Mouse (Mus musculus): ENCODE data around the gene Krtap21-1. TPM values are rescaled to one million over a fixed set of nuclear protein-coding genes. Genes with fewer than 3 reads are reported as not detected.

The Krtap21-1 gene
- not detected in 2 replicates for polyA plus RNA-seq (2015; fragmentation: Nextera tagmentation; extraction: Ambion mirVana)

GRCm38 (mm10) chr16:89403768-89404167 is at the start of gene Krtap21-1:
Gene Krtap21-1 (minus strand): TSS chr16:89403868.
- H3K36me3 ChIP-seq (ENCODE audit: control insufficient read depth, insufficient read depth): no peaks in the 10 kb centered on the region
- H3K4me1 ChIP-seq (ENCODE audit: control insufficient read depth, insufficient read depth, low read length): no peaks in the 10 kb centered on the region
- ATAC-seq (replicated peaks; ENCODE audit: extremely low read depth, insufficient read depth, low FRiP score): no peak
- 67% methylated on average over 2 of the region's 2 CpGs for WGBS
- no peak within 1 kb of the TSS for H3K4me2 ChIP-seq (ENCODE audit: low read depth, low read length)
- H3K27me3 ChIP-seq (ENCODE audit: control insufficient read depth, insufficient read depth, low read length): no peaks in the 10 kb centered on the region
- H3K27ac ChIP-seq (ENCODE audit: low read length): no peak within 1 kb of the TSS
- H3K9ac ChIP-seq (ENCODE audit: low read length): no peak within 1 kb of the TSS
- no peak within 1 kb of the TSS for H3K4me3 ChIP-seq (ENCODE audit: low read length)
- no peaks in the 10 kb centered on the region for H3K9me3 ChIP-seq (replicated peaks; ENCODE audit: control insufficient read depth, low read length)

- no peak for ATAC-seq (replicated peaks; ENCODE audit: extremely low read depth, insufficient read depth, low FRiP score)
- Histone ChIP-seq H3K27me3 (ENCODE audit: control insufficient read depth, insufficient read depth, low read length) (no peaks in the 10 kb centered on the region), H3K4me2 (ENCODE audit: low read depth, low read length) (no peak overlapping the region), H3K4me1 (ENCODE audit: control insufficient read depth, insufficient read depth, low read length) (peaks cover 2% of the 10 kb centered on the region), H3K9ac (ENCODE audit: low read length) (no peak overlapping the region), H3K9me3 (replicated peaks; ENCODE audit: control insufficient read depth, low read length) (peaks cover 5% of the 10 kb centered on the region; the same call in 1 of the 2 replicates), H3K27ac (ENCODE audit: low read length) (no peak overlapping the region), H3K4me3 (ENCODE audit: low read length) (no peak overlapping the region), H3K36me3 (ENCODE audit: control insufficient read depth, insufficient read depth) (no peaks in the 10 kb centered on the region)
- WGBS: 46% methylated on average over 2 of the region's 2 CpGs
These were observed 25.9 kb upstream of the Krtap21-1 start for GRCm38 (mm10) chr16:89429586-89429985.

- ATAC-seq (replicated peaks; ENCODE audit: extremely low read depth, insufficient read depth, low FRiP score): peak; percentile 91
- Histone ChIP-seq H3K27me3 (ENCODE audit: control insufficient read depth, insufficient read depth, low read length) (no peaks in the 10 kb centered on the region), H3K27ac (ENCODE audit: low read length) (peak overlapping the region; percentile 45), H3K4me2 (ENCODE audit: low read depth, low read length) (no peak overlapping the region), H3K4me1 (ENCODE audit: control insufficient read depth, insufficient read depth, low read length) (peaks cover 2% of the 10 kb centered on the region), H3K36me3 (ENCODE audit: control insufficient read depth, insufficient read depth) (no peaks in the 10 kb centered on the region), H3K9ac (ENCODE audit: low read length) (no peak overlapping the region), H3K9me3 (replicated peaks; ENCODE audit: control insufficient read depth, low read length) (peaks cover 5% of the 10 kb centered on the region; the same call in 1 of the 2 replicates), H3K4me3 (ENCODE audit: low read length) (no peak overlapping the region)
- WGBS: 31% methylated on average over 5 of the region's 5 CpGs
These were observed 21.6 kb upstream of the Krtap21-1 start for GRCm38 (mm10) chr16:89425310-89425709.

- Histone ChIP-seq H3K4me1 (ENCODE audit: control insufficient read depth, insufficient read depth, low read length) (no peaks in the 10 kb centered on the region), H3K4me2 (ENCODE audit: low read depth, low read length) (no peak within 1 kb of the TSS), H3K9ac (ENCODE audit: low read length) (no peak within 1 kb of the TSS), H3K9me3 (replicated peaks; ENCODE audit: control insufficient read depth, low read length) (no peaks in the 10 kb centered on the region), H3K4me3 (ENCODE audit: low read length) (no peak within 1 kb of the TSS), H3K27ac (ENCODE audit: low read length) (no peak within 1 kb of the TSS), H3K36me3 (ENCODE audit: control insufficient read depth, insufficient read depth) (no peaks in the 10 kb centered on the region), H3K27me3 (ENCODE audit: control insufficient read depth, insufficient read depth, low read length) (no peaks in the 10 kb centered on the region)
- WGBS: 86% methylated on average over 3 of the region's 3 CpGs
- no peak for ATAC-seq (replicated peaks; ENCODE audit: extremely low read depth, insufficient read depth, low FRiP score)
These were observed 16.3 kb upstream of the Krtap21-1 start, which contains the start of gene Krtap6-2 for GRCm38 (mm10) chr16:89420011-89420410. Gene Krtap6-2 (minus strand): TSS chr16:89420111.

GRCm38 (mm10) chr16:89416311-89416710 is 12.6 kb upstream of the Krtap21-1 start:
- Histone ChIP-seq H3K4me2 (ENCODE audit: low read depth, low read length) (no peak overlapping the region), H3K27me3 (ENCODE audit: control insufficient read depth, insufficient read depth, low read length) (no peaks in the 10 kb centered on the region), H3K9ac (ENCODE audit: low read length) (no peak overlapping the region), H3K4me1 (ENCODE audit: control insufficient read depth, insufficient read depth, low read length) (no peaks in the 10 kb centered on the region), H3K9me3 (replicated peaks; ENCODE audit: control insufficient read depth, low read length) (no peaks in the 10 kb centered on the region; the same call in 1 of the 2 replicates), H3K36me3 (ENCODE audit: control insufficient read depth, insufficient read depth) (no peaks in the 10 kb centered on the region), H3K4me3 (ENCODE audit: low read length) (no peak overlapping the region), H3K27ac (ENCODE audit: low read length) (no peak overlapping the region)
- no peak for ATAC-seq (replicated peaks; ENCODE audit: extremely low read depth, insufficient read depth, low FRiP score)
- 76% methylated on average over 3 of the region's 3 CpGs for WGBS

GRCm38 (mm10) chr16:89410345-89411068 is 6.8 kb upstream of the Krtap21-1 start:
- Histone ChIP-seq H3K27me3 (ENCODE audit: control insufficient read depth, insufficient read depth, low read length) (no peaks in the 10 kb centered on the region), H3K9ac (ENCODE audit: low read length) (no peak overlapping the region), H3K4me1 (ENCODE audit: control insufficient read depth, insufficient read depth, low read length) (no peaks in the 10 kb centered on the region), H3K27ac (ENCODE audit: low read length) (no peak overlapping the region), H3K4me3 (ENCODE audit: low read length) (no peak overlapping the region), H3K36me3 (ENCODE audit: control insufficient read depth, insufficient read depth) (no peaks in the 10 kb centered on the region), H3K4me2 (ENCODE audit: low read depth, low read length) (no peak overlapping the region), H3K9me3 (replicated peaks; ENCODE audit: control insufficient read depth, low read length) (no peaks in the 10 kb centered on the region; the same call in 1 of the 2 replicates)
- WGBS: 71% methylated on average over 5 of the region's 5 CpGs
- ATAC-seq (replicated peaks; ENCODE audit: extremely low read depth, insufficient read depth, low FRiP score): no peak

GRCm38 (mm10) chr16:89372734-89373461 is 30.8 kb downstream of the Krtap21-1 start:
- Histone ChIP-seq H3K36me3 (ENCODE audit: control insufficient read depth, insufficient read depth) (no peaks in the 10 kb centered on the region), H3K4me2 (ENCODE audit: low read depth, low read length) (no peak overlapping the region), H3K4me3 (ENCODE audit: low read length) (no peak overlapping the region), H3K27ac (ENCODE audit: low read length) (no peak overlapping the region), H3K4me1 (ENCODE audit: control insufficient read depth, insufficient read depth, low read length) (no peaks in the 10 kb centered on the region), H3K27me3 (ENCODE audit: control insufficient read depth, insufficient read depth, low read length) (no peaks in the 10 kb centered on the region), H3K9me3 (replicated peaks; ENCODE audit: control insufficient read depth, low read length) (no peaks in the 10 kb centered on the region), H3K9ac (ENCODE audit: low read length) (no peak overlapping the region)
- ATAC-seq (replicated peaks; ENCODE audit: extremely low read depth, insufficient read depth, low FRiP score): no peak
- 73% methylated on average over 2 of the region's 2 CpGs for WGBS

Data from heart, embryonic 16.5 days (tissue).